Mouse (Mus musculus) mesoderm, embryonic 11.5 days (tissue): ENCODE measurements around the gene Fhod1.

Experiments
- DNase-seq: peaks from one replicate; pipeline ENCODE4 v3.0.0-alpha.2; 2012; ENCODE audit warnings: low read depth, low spot score

Fhod1 gene

GRCm38 (mm10) chr8:105347428-105348221 is at the start of gene Fhod1:
Gene Fhod1 (minus strand): TSS chr8:105347953.
- DNase-seq: peak; percentile 97

GRCm38 (mm10) chr8:105393915-105394314 is 46.2 kb upstream of the Fhod1 start:
- DNase-seq: no peak

GRCm38 (mm10) chr8:105393089-105393787 is 45.5 kb upstream of the Fhod1 start:
- no peak for DNase-seq

GRCm38 (mm10) chr8:105389096-105389495 is 41.3 kb upstream of the Fhod1 start:
- DNase-seq: no peak

GRCm38 (mm10) chr8:105387151-105387550 is 39.4 kb upstream of the Fhod1 start:
- DNase-seq: no peak

- no peak for DNase-seq
These were observed 36.3 kb upstream of the Fhod1 start for GRCm38 (mm10) chr8:105384070-105384469.

- DNase-seq: no peak
These were observed 32.6 kb upstream of the Fhod1 start for GRCm38 (mm10) chr8:105380308-105380707.

- DNase-seq: no peak
These were observed 30.9 kb upstream of the Fhod1 start for GRCm38 (mm10) chr8:105378673-105379072.

GRCm38 (mm10) chr8:105374513-105374966 is 26.8 kb upstream of the Fhod1 start:
- peak; percentile 60 for DNase-seq

DNA sequence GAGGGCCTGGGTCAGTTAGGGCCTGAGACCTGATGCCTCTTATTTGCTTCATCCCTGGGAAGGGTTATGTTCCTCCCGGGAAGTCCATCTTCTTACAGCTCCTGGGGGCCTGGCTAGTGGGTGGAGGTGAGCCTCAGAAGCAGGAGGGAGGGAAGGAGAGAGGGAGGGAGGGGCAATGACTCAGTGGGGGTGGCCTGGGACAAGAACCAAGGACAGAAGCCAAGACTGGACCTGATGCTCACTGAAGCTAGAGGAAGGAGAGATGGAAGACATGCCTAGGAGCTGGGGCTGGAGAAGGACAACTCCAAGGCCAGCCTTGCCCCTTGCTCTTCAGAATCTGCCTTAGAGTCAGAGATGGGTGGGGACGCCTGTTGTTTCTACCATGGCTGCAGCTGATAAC is 25.3 kb upstream of the Fhod1 start, which contains the start of gene Plekhg4:
Gene Plekhg4 (plus strand): TSS at position 243 of the 400 bp plus-strand sequence.
- DNase-seq: no peak

DNA sequence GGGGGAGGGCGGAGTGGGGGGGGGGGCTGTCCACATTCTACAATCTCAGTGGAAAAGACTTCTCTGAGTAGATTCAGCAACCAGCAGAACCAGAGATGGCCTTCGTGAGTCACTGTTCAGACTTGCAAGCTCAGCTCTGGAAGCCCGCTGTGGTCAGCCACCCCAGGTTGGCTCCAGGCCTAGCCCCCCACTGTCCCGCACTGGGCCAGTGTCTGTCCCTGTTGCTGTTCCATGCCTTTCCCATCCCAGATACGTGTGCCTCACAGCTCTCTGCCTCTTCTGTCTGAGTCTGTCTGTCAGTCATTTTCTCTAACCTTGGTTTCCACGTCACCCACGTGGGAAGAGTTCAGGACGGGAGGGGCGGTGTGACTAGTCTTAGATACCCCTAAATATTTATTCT is 24.7 kb upstream of the Fhod1 start:
- no peak for DNase-seq

GRCm38 (mm10) chr8:105367107-105367506 is 19.4 kb upstream of the Fhod1 start:
- DNase-seq: no peak

- DNase-seq: no peak
These were observed 14.3 kb upstream of the Fhod1 start for GRCm38 (mm10) chr8:105361751-105362702.

DNA sequence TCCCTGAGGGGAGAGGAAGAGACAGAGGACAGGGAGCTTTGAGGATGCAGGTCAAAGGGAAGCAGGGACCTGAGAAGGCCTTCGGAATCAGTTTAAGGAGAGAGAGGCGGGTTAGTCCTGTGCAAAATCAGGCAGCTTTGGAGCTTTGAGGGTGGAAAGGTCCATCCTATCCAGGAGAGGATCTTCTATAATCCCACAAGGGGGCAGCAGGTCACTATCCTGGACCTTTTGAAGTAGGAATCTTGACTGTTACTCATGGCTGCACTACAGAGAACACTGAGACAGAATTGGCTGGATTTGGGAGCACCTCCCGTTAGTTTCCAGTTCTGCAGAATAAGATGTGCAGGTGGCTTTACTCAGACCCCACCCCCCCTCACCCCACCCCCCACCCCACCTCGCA is 11.9 kb upstream of the Fhod1 start:
- peak; percentile 59 for DNase-seq

DNA sequence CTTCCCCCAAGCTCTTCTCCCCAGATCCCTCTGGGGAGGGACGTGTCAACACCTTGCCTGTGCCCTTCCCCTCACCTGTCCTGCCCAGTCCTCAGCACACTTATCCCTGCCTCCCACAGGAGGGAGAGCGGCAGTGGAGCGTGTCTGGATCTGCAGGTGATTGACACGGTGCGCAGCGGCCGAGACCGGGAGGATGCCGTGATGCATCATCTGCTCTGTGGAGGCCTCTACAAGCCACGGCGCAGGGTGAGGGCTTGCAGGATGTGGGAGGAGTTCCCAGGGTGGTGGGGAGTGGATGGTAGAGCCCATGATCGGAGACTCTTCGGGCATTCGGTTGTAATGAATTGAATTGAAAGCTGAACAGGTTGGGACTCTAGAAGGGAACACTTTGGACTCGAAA is 11.5 kb upstream of the Fhod1 start:
- no peak for DNase-seq

DNA sequence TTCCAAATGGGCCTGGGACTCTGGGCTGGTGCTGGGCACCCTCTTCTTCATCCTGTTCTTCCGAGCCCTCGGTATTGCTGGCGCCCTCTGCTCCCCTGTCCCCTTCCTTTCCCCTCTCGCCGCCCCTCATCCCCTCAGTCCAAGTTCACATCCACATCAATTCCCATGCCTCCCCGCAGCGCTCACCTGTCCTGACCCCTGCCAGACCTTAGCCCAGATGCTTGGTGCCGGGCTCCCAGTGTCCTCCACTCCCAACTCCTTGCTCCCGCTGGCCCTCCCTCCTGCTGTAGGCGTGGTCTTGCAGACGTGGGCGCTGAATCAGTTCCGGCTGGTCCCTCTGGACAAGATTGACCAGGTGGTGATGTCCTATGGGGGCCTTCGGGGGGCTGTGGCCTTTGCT is 8.9 kb upstream of the Fhod1 start:
- DNase-seq: no peak

DNA sequence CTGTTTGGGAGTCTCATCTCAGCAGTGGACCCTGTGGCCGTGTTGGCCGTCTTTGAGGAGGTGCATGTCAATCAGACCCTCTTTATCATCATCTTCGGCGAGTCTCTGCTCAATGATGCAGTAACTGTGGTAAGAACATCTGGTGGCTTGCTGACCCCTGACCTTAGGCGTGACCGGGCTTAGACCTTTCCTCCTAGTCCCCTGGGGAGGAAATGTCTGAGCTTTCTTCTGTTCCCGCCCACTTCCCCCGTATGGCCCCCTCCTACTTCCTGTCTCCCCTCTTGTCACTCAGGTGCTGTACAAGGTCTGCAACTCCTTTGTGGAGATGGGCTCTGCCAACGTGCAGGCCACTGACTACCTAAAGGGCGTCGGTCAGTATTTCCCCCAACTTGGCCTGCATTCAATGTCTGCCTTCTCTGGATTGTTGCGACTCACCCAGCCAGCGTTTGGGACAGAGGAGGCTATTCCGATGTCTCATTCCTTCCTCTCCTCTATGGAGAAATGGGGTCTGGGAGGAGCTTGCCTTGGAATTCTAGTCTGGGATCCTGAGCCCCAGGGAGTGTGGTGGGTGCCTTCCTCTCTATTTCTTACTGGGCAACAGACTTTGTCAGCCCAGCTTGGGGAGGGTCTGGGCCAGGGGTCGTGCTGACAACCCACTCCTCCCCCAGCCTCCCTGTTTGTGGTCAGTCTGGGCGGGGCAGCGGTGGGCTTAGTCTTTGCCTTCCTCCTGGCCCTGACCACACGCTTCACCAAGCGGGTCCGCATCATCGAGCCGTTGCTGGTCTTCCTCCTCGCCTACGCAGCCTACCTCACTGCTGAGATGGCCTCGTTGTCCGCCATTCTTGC is 7.6 kb upstream of the Fhod1 start:
- DNase-seq: peak; percentile 52

DNA sequence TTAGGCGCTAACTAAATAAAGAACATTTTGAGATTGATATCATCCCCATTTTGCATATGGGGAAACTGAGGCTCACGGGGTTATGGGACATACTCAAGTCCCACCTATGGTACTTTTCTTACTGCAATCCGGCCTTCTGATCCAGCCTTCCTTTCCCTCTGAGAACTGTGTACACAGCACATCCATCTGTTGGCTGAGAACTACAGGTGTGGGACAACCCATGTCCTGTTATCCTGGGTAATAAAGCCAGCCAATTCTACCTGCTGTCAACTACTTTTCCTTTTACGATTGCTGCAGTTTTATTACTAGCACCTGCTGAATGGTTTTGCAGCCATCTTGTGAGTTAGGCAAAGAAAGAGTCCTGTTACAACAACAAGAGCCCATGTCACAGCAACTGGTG is 6.8 kb upstream of the Fhod1 start:
- DNase-seq: no peak

DNA sequence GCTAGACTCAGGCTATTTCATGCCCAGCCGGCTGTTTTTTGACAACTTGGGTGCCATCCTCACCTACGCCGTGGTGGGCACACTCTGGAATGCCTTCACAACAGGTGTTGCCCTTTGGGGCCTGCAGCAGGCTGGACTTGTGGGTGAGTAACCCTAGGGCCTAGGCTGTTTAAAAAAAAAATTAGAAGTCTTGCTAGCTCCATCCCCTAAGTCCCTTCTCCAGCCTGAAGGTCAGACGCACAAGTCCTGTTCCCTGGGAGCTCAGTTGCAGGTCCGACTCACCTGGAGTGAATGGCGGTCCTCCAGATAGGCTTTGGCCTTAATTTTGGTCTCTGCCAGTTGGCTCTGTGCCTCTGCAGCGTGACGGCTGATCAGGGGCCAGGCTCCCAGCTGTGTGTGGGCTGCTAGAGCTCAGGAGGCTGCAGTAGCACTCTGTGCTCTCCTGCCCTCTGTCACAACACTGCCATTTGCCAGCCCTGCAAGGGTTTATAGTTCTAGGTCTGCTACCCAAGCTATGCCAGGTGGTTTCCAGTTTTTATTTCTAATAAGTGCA is 5.9 kb upstream of the Fhod1 start:
- no peak for DNase-seq

DNA sequence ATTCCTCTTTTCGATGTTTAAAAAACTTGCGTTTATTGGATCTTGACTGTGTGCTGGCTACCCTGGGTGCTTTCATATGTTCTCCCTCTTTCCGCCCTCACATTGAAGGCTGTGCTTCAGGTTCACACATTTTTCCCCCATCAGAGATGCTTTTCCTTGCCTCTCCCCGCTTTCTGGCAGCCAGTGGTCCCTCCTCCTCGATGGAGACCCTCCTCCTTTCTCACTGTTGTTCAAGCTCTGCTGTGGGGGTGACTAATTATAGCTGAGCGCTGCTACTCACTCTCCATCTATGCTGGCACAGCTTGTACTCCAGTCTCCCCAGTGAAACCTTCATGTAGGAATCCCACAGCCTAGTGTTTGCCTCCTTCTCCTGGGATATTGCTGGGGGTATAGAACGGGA is 2.4 kb upstream of the Fhod1 start:
- DNase-seq: no peak
